Mouse (Mus musculus) heart, embryonic 12.5 days (tissue): ENCODE data around the gene Id3. TPM values are rescaled to one million over a fixed set of nuclear protein-coding genes. Genes with fewer than 3 reads are reported as not detected.

Experiments
- ATAC-seq: fragments of 200-750 bp; cut with Nextera tagmentation; 2 replicates; pipeline ENCODE4 v1.8.0; 2017; ENCODE audit warnings: moderate TSS enrichment, moderate library complexity; ENCODE audit not compliant: insufficient number of reproducible peaks, low FRiP score
- H3K27ac ChIP-seq: fragments of 300-500 bp; sonication (generic); 2 replicates; pipeline ENCODE4 v1.5.1; 2016; ENCODE audit warnings: mild to moderate bottlenecking, moderate library complexity; ENCODE audit not compliant: poor library complexity, severe bottlenecking
- H3K27me3 ChIP-seq: fragments of 300-500 bp; sonication (generic); replicated peaks from 2 replicates; pipeline ENCODE4 v1.6.1; 2016; ENCODE audit warnings: mild to moderate bottlenecking, moderate library complexity
- H3K36me3 ChIP-seq: fragments of 300-500 bp; sonication (generic); 2 replicates; pipeline ENCODE4 v1.6.1; 2016; ENCODE audit warnings: mild to moderate bottlenecking, moderate library complexity
- H3K4me1 ChIP-seq: fragments of 300-500 bp; sonication (generic); replicated peaks from 2 replicates; pipeline ENCODE4 v1.6.1; 2016; ENCODE audit warnings: mild to moderate bottlenecking
- H3K4me2 ChIP-seq: fragments of 300-500 bp; sonication (generic); 2 replicates; pipeline ENCODE4 v1.6.1; 2016; ENCODE audit warnings: mild to moderate bottlenecking, moderate library complexity
- H3K4me3 ChIP-seq: fragments of 300-500 bp; sonication (generic); 2 replicates; pipeline ENCODE4 v1.5.1; 2016; ENCODE audit warnings: mild to moderate bottlenecking
- H3K9ac ChIP-seq: fragments of 300-500 bp; sonication (generic); 2 replicates; pipeline ENCODE4 v1.6.1; 2016; ENCODE audit warnings: mild to moderate bottlenecking, moderate library complexity
- H3K9me3 ChIP-seq: fragments of 300-500 bp; sonication (generic); replicated peaks from 2 replicates; pipeline ENCODE4 v1.6.1; 2016; ENCODE audit warnings: mild to moderate bottlenecking, moderate library complexity
- WGBS: fragments of 180-500 bp; shearing (Covaris S2); methylation state at CpG from one replicate; pipeline ENCODE4 v1.1.7; 2016; 5-methylcytosine and 5-hydroxymethylcytosine counted together
- polyA plus RNA-seq: library from polyadenylated mRNA; unstranded; fragments of >200 nt; fragmentation: Nextera tagmentation; extraction: Ambion mirVana; gene quantifications from 2 replicates; pipeline ENCODE4 v1.2.1, GENCODE M21; 2016

Id3 gene
- polyA plus RNA-seq, 1 experiment from 2014 or later: 320 TPM

DNA sequence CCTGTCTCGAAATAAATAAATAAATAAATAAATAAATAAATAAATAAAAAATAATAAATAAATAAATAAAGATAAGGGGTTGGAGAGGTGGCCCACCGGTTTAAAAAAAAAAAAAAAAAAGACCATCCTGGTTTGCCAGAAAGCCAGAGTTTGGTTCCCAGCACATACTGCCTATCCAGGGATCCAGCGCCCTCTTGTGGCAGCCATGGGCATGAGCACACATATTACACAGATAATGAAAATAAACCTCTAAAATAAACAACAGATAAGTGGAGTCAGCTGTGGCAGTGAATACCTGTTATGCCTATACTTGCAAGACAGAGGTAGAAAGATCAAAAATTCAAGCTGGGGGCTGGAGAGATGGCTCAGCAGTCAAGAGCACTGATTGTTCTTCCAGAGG is 6.4 kb downstream of the Id3 start:
- Histone ChIP-seq H3K9me3 (no peaks in the 10 kb centered on the region), H3K27ac (no peak overlapping the region), H3K4me1 (peaks cover 43% of the 10 kb centered on the region), H3K36me3 (no peaks in the 10 kb centered on the region), H3K27me3 (0 out of 2 replicates have a peak, but pooled peaks cover 9% of the 10 kb centered on the region), H3K4me2 (no peak overlapping the region), H3K4me3 (no peak overlapping the region), H3K9ac (no peak overlapping the region)
- WGBS: 39% methylated on average over 3 of the region's 3 CpGs
- no peak for ATAC-seq

DNA sequence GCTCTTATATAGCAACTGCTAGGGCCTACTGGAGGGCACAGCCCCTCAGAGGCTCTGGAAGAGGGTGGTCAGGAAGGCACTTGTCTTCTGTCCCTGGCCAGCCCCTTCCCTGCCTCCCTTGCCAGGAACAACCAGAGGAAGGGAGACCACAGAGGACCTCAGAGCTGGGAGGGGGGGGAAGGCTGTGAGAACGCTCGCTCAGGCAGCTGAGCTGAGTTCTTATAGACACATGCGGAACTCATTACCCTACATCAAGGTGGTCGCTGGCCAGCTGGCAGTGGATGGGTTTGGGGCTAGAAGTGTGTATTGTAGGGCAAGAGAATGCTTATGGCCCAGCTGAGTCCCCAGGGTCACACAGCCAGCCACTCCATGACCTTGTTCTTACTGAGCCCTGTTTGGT is 7.3 kb downstream of the Id3 start:
- WGBS: 65% methylated on average over 4 of the region's 4 CpGs
- Histone ChIP-seq H3K36me3 (no peaks in the 10 kb centered on the region), H3K27ac (peak overlapping the region; percentile 15; the same call in 1 of the 2 replicates), H3K9me3 (no peaks in the 10 kb centered on the region), H3K27me3 (0 out of 2 replicates have a peak, but pooled peaks cover 9% of the 10 kb centered on the region), H3K4me2 (no peak overlapping the region), H3K9ac (peak overlapping the region; percentile 35; the same call in 1 of the 2 replicates), H3K4me1 (peaks cover 39% of the 10 kb centered on the region), H3K4me3 (no peak overlapping the region)
- no peak for ATAC-seq

DNA sequence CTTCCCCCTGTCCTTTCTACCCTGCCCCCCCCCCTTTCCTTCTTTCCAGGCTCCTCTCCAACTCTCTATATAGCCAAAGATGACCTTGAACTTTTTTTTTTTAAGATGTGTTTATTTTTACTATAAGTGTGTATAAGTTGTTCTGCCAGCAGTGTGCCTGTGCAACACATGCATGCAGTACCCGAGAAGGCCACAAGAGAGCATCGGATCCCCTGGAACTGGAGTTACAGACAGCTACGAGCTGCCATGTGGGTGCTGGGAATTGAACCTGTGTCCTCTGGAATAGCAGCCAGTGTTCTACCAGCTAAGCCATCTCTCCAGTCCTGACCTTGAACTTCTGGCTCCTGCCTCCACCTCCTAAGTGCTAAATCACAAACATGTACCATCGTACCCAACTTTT is 9.5 kb downstream of the Id3 start:
- Histone ChIP-seq H3K4me2 (no peak overlapping the region), H3K36me3 (no peaks in the 10 kb centered on the region), H3K27me3 (0 out of 2 replicates have a peak, but pooled peaks cover 9% of the 10 kb centered on the region), H3K27ac (peak overlapping the region; percentile 40; the same call in 1 of the 2 replicates), H3K9ac (no peak overlapping the region), H3K9me3 (no peaks in the 10 kb centered on the region), H3K4me1 (peaks cover 20% of the 10 kb centered on the region), H3K4me3 (no peak overlapping the region)
- WGBS: 87% methylated on average over 4 of the region's 4 CpGs
- ATAC-seq: no peak

DNA sequence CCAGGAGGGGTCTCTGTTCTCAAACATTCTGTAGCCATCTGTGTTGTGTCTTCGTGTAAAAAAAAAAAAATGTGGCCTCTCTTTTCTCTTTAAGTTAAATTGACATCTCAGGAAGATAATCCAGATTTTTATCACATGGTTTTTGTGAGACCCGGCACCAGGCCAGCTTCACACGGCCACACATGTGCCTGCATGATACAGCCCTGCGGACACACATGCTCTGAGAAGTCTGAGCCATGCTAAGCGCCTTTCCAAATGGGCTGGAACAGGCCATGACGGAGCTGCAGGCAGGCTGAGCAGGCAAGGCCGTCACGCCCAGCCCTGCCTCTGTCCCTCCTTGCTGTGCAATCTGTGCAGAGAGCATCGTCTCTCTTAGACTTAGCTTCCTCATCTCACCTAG is 11.2 kb downstream of the Id3 start:
- Histone ChIP-seq H3K9ac (no peak overlapping the region), H3K4me3 (no peak overlapping the region), H3K4me1 (peaks cover 7% of the 10 kb centered on the region; the same call in 1 of the 2 replicates), H3K27ac (no peak overlapping the region), H3K27me3 (0 out of 2 replicates have a peak, but pooled peaks cover 9% of the 10 kb centered on the region), H3K9me3 (no peaks in the 10 kb centered on the region), H3K4me2 (no peak overlapping the region), H3K36me3 (no peaks in the 10 kb centered on the region)
- ATAC-seq: no peak
- 57% methylated on average over 9 of the region's 9 CpGs for WGBS

DNA sequence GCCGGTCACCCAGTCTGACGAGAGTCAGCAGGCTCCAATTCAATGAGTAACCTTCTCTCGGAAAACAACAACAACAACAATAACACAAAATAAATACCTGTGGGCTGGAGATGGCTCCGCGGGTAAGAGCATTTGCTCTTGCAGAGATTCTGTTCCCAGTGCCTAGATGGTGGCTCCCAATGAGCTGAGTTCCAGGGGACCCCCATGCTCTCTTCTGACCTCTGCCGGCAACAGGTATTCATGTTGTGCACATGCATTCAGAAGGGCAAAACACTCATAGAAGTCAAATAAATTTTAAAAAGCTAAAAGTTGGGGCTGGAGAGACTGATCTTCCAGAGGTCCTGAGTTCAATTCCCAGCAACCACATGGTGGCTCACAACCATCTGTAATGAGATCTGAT is 15.2 kb downstream of the Id3 start:
- Histone ChIP-seq H3K9ac (no peak overlapping the region), H3K4me1 (peaks cover 9% of the 10 kb centered on the region), H3K27ac (no peak overlapping the region), H3K4me3 (no peak overlapping the region), H3K9me3 (no peaks in the 10 kb centered on the region), H3K27me3 (no peaks in the 10 kb centered on the region), H3K36me3 (no peaks in the 10 kb centered on the region), H3K4me2 (no peak overlapping the region)
- 72% methylated on average over 6 of the region's 6 CpGs for WGBS
- no peak for ATAC-seq

DNA sequence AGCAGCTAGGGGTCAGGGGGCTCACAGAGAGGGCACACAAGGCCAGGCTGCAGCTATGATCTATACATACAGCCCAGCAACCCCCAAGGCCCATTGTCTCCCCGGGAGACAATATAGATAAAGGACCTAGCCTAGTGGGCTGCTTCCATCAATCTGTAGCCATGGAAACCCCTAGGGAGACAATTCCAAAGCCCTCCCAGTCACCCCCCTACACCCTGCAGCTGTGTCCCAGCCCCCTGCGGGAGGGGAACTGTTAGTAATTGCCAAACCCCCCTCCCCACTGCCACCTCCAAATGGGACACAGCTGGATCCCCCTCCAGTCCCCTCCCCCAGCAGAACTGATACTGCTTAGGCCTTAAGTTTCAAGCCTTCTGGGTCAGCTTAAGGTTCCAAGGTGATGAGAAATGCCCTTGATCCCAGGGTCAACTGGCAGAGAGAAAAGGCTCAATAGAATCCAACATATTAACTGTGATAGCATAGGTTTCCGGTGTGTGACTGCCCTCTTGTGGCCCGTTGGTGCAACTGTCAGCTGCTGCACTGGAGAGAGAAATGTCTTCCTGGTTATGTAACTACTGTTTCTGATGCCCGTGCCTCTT is 16.6 kb downstream of the Id3 start:
- Histone ChIP-seq H3K27ac (no peak overlapping the region), H3K4me3 (no peak overlapping the region), H3K9me3 (no peaks in the 10 kb centered on the region), H3K27me3 (no peaks in the 10 kb centered on the region), H3K36me3 (no peaks in the 10 kb centered on the region), H3K4me2 (no peak overlapping the region), H3K4me1 (peaks cover 9% of the 10 kb centered on the region), H3K9ac (no peak overlapping the region)
- 10% methylated on average over 5 of the region's 5 CpGs for WGBS
- ATAC-seq: 0 out of 2 replicates have a peak, but pooled peaks have one; percentile 20

DNA sequence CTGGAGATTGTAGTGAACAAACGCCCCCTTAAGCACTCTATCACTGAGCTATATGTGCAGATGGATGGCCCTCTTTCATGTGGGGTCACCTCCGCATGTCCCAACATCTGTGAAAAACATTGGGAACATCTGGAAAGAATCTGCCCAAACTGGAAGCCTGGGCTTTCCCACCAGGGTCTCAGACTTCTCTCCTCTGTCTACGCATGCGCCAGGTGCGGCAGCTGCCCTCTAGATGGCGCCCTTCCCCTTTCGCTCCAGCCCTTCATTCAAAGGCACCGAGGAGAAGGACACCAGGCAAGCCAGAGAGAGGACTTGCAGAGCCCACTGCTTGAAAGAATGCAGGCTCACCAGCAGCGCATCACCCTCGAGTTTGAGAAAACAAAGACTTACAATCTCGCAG is 20.2 kb downstream of the Id3 start:
- Histone ChIP-seq H3K4me1 (peaks cover 9% of the 10 kb centered on the region), H3K4me2 (0 out of 2 replicates have a peak overlapping the region, but pooled peaks have one; percentile 5), H3K4me3 (no peak overlapping the region), H3K36me3 (no peaks in the 10 kb centered on the region), H3K27me3 (no peaks in the 10 kb centered on the region), H3K27ac (no peak overlapping the region), H3K9me3 (no peaks in the 10 kb centered on the region), H3K9ac (no peak overlapping the region)
- WGBS: under 1% methylated on average over 11 of the region's 11 CpGs
- ATAC-seq: peak; percentile 62; the same call in 1 of the 2 replicates

DNA sequence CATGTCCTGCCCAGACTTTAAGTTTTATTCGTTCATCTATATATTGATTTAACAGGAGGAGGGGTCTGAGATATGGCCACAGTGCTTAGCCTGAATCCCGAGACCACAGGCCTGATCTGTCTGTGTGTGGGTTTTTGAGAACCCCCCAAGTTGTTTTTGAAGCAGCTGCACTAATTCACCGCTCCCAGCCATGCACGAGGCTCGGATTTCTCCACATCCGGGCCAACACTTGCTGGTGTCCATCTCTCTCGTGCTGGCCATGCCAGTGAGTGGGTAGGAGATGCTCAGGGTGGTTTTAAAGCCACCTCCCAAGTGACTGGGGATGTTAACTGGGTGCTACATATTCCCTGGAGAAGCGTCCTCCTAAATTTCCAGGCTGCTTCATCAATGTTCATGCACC is 21.7 kb downstream of the Id3 start:
- peaks cover 5% of the 10 kb centered on the region for H3K4me1 ChIP-seq
- 84% methylated on average over 8 of the region's 8 CpGs for WGBS
- H3K27me3 ChIP-seq: no peaks in the 10 kb centered on the region
- H3K4me2 ChIP-seq: no peak overlapping the region
- no peak for ATAC-seq
- H3K4me3 ChIP-seq: no peak overlapping the region
- no peaks in the 10 kb centered on the region for H3K9me3 ChIP-seq
- H3K9ac ChIP-seq: no peak overlapping the region
- no peaks in the 10 kb centered on the region for H3K36me3 ChIP-seq
- H3K27ac ChIP-seq: no peak overlapping the region

DNA sequence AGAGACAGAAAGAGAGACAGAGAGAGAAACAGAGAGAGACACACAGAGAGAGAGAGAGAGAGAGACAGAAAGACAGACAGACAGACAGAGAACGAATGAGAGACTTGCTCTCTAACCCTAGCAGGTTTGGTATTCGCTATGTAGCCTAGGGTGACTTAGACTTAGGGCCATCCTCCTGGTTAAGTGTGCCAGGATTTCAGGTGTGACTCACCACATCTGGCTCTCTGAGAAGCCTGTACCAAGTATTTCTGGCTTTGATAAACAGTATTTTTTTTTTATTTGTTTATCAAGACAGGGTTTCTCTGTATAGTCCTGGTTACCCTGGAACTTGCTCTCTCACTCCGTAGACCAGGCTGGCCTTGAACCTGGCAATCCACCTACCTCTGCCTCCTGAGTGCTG is 24.4 kb downstream of the Id3 start:
- Histone ChIP-seq H3K36me3 (no peaks in the 10 kb centered on the region), H3K27ac (no peak overlapping the region), H3K4me1 (no peaks in the 10 kb centered on the region), H3K4me3 (no peak overlapping the region), H3K4me2 (no peak overlapping the region), H3K27me3 (no peaks in the 10 kb centered on the region), H3K9me3 (no peaks in the 10 kb centered on the region), H3K9ac (no peak overlapping the region)
- no peak for ATAC-seq
- WGBS: 75% methylated on average over 3 of the region's 3 CpGs

DNA sequence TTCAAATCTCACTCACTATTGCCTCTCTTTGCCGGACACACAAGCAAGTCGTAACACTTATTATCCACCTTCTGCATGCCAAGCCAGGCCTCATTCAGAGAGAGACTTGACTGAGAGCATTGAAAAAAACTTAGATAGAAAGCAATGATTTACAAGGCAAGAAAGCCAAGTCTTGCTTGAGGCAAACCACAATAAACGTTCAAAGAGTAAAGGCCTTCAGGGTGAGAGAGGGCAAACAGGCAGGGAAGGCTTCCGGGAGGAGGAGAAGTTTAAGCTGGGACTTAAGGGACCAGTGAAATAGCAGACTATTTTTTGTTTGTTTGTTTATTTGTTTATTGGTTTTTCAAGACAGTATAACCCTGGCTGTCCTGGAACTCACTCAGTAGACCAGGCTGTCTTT is 27.1 kb downstream of the Id3 start:
- H3K36me3 ChIP-seq: no peaks in the 10 kb centered on the region
- H3K4me2 ChIP-seq: no peak overlapping the region
- H3K9ac ChIP-seq: no peak overlapping the region
- WGBS: 87% methylated on average over 4 of the region's 4 CpGs
- no peak overlapping the region for H3K4me3 ChIP-seq
- H3K4me1 ChIP-seq: peaks cover 26% of the 10 kb centered on the region
- no peak for ATAC-seq
- no peaks in the 10 kb centered on the region for H3K9me3 ChIP-seq
- no peak overlapping the region for H3K27ac ChIP-seq
- H3K27me3 ChIP-seq: no peaks in the 10 kb centered on the region

DNA sequence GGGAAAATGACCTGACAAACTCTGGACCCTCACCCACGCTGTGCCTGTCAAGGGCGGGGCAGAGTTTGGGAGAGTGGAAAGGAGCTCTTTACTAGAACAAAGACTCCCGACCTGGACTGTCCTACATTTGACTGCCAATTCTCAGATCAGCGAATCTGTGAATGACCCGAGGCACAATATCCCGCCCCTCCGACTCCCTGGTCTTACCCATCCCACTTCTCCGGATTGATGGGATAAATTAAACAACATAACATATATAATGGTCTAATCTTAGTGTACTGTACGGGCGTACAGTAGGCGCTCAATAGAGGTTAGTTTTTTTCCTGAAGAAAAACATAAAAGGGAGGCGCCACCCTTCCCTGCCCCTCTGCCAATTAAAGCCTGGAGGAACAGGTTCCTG is 28.2 kb downstream of the Id3 start:
- Histone ChIP-seq H3K36me3 (no peaks in the 10 kb centered on the region), H3K27ac (no peak overlapping the region), H3K4me3 (peak overlapping the region; percentile 78), H3K4me1 (peaks cover 35% of the 10 kb centered on the region), H3K4me2 (peak overlapping the region; percentile 99), H3K9ac (peak overlapping the region; percentile 78; the same call in 1 of the 2 replicates), H3K27me3 (no peaks in the 10 kb centered on the region), H3K9me3 (no peaks in the 10 kb centered on the region)
- WGBS: 28% methylated on average over 12 of the region's 12 CpGs
- no peak for ATAC-seq
